Mouse (Mus musculus) gonadal fat pad, adult 2 months (tissue): ENCODE data around the gene Fads1. TPM values are rescaled to one million over a fixed set of nuclear protein-coding genes. Genes with fewer than 3 reads are reported as not detected.

ENCODE experiments used
- polyA plus RNA-seq: library from polyadenylated mRNA; depleted of rRNA; stranded (reverse); fragments of >200 nt; gene quantifications from 2 replicates; pipeline ENCODE4 v1.2.3, GENCODE M21; 2012; rRNA removed

The Fads1 gene
- polyA plus RNA-seq, 1 experiment = 111 TPM

Other genes starting within 250 kb of the Fads1 start
- gene Fth1, start 202.3 kb upstream of the Fads1 start, polyA plus RNA-seq = 2,066 and 2,440 TPM in 2 replicates
- gene Best1, start 181.3 kb upstream of the Fads1 start, polyA plus RNA-seq = 2.0 and 2.7 TPM in 2 replicates
- gene Rab3il1, start 181.2 kb upstream of the Fads1 start, polyA plus RNA-seq = 28.9 and 31.0 TPM in 2 replicates
- 317 and 687 TPM in 2 replicates for gene Fads3, start 141.3 kb upstream of the Fads1 start, polyA plus RNA-seq
- 318 and 372 TPM in 2 replicates for gene Fads2, start 81.1 kb upstream of the Fads1 start, polyA plus RNA-seq
- gene Tmem258, start 21.1 kb downstream of the Fads1 start, polyA plus RNA-seq = 131 and 209 TPM in 2 replicates
- 10.5 and 11.0 TPM in 2 replicates for gene Fen1, start 21.3 kb downstream of the Fads1 start, polyA plus RNA-seq
- gene Myrf, start 57.9 kb downstream of the Fads1 start, polyA plus RNA-seq = 7.3 and 7.6 TPM in 2 replicates
- gene Dagla, start 122.0 kb downstream of the Fads1 start, polyA plus RNA-seq = 10.1 and 11.5 TPM in 2 replicates
- 2.3 and 2.4 TPM in 2 replicates for gene Syt7, start 206.2 kb downstream of the Fads1 start, polyA plus RNA-seq